Mouse (Mus musculus): ENCODE data around the gene Dkc1. TPM values are rescaled to one million over a fixed set of nuclear protein-coding genes. Genes with fewer than 3 reads are reported as not detected.

The Dkc1 gene
- polyA plus RNA-seq, 1 experiment from 2014 or later = 60.9 TPM

DNA sequence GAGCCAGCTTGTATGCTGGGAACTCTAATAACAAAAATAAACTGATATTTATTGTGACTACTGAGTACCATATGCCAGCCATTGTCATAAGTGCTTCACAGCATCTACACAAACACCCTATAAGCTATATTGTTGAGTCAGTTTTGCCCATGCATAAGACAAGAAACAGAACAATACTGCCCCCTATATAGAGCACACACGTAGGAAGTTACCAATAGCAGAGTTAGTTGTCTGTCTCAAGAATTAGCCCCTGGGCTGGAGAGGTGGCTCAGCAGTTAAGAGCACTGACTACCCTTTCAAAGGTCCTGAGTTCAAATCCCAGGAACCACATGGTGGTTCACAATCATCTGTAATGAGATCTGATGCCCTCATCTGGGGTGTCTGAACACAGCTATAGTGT, 10.0 kb upstream of the Dkc1 start:
- Histone ChIP-seq H3K9ac (replicated peaks; ENCODE audit: low read length) (no peak overlapping the region), H3K4me1 (ENCODE audit: control insufficient read depth, insufficient read depth, low read length) (no peaks in the 10 kb centered on the region), H3K36me3 (ENCODE audit: control insufficient read depth, insufficient read depth, low read length) (no peaks in the 10 kb centered on the region), H3K4me2 (ENCODE audit: low read length) (peak overlapping the region; percentile 55; the same call in 1 of the 2 replicates), H3K4me3 (replicated peaks; ENCODE audit: low read depth, low read length) (no peak overlapping the region), H3K9me3 (ENCODE audit: control insufficient read depth, low read length) (no peaks in the 10 kb centered on the region), H3K27me3 (ENCODE audit: control insufficient read depth, insufficient read depth, low read length) (no peaks in the 10 kb centered on the region), H3K27ac (replicated peaks; ENCODE audit: low read depth, low read length) (no peak overlapping the region)
- ATAC-seq (ENCODE audit: low FRiP score, low TSS enrichment) (no peak), DNase-seq (peak; percentile 39)
- WGBS = 16% methylated on average over 1 of the region's 1 CpGs

- Histone ChIP-seq H3K27ac (replicated peaks; ENCODE audit: low read depth, low read length) (peak overlapping the region; percentile 65), H3K9me3 (ENCODE audit: control insufficient read depth, low read length) (no peaks in the 10 kb centered on the region), H3K4me1 (ENCODE audit: control insufficient read depth, insufficient read depth, low read length) (no peaks in the 10 kb centered on the region), H3K4me2 (ENCODE audit: low read length) (peak overlapping the region; percentile 51), H3K9ac (replicated peaks; ENCODE audit: low read length) (peak overlapping the region; percentile 49), H3K27me3 (ENCODE audit: control insufficient read depth, insufficient read depth, low read length) (no peaks in the 10 kb centered on the region), H3K36me3 (ENCODE audit: control insufficient read depth, insufficient read depth, low read length) (peaks cover 8% of the 10 kb centered on the region; the same call in 1 of the 2 replicates), H3K4me3 (replicated peaks; ENCODE audit: low read depth, low read length) (peak overlapping the region; percentile 47)
- DNase-seq (peak; percentile 25), ATAC-seq (ENCODE audit: low FRiP score, low TSS enrichment) (peak; percentile 25)
- WGBS = 18% methylated on average over 23 of the region's 23 CpGs
Observed at GRCm38 (mm10) chrX:75096163-75096770, 613 bp downstream of the Dkc1 start.

- H3K9ac ChIP-seq (replicated peaks; ENCODE audit: low read length) = no peak overlapping the region
- H3K4me3 ChIP-seq (replicated peaks; ENCODE audit: low read depth, low read length) = no peak overlapping the region
- H3K27ac ChIP-seq (replicated peaks; ENCODE audit: low read depth, low read length) = no peak overlapping the region
- no peak for DNase-seq
- 90% methylated on average over 8 of the region's 8 CpGs for whole genome bisulfite sequencing
- H3K27me3 ChIP-seq (ENCODE audit: control insufficient read depth, insufficient read depth, low read length) = no peaks in the 10 kb centered on the region
- ATAC-seq (ENCODE audit: low FRiP score, low TSS enrichment) = no peak
- no peaks in the 10 kb centered on the region for H3K9me3 ChIP-seq (ENCODE audit: control insufficient read depth, low read length)
- H3K4me2 ChIP-seq (ENCODE audit: low read length) = no peak overlapping the region
- no peaks in the 10 kb centered on the region for H3K4me1 ChIP-seq (ENCODE audit: control insufficient read depth, insufficient read depth, low read length)
- H3K36me3 ChIP-seq (ENCODE audit: control insufficient read depth, insufficient read depth, low read length) = peaks cover 12% of the 10 kb centered on the region
Observed at GRCm38 (mm10) chrX:75098799-75099198, 3.1 kb downstream of the Dkc1 start.

- no peaks in the 10 kb centered on the region for H3K4me1 ChIP-seq (ENCODE audit: control insufficient read depth, insufficient read depth, low read length)
- DNase-seq = no peak
- H3K36me3 ChIP-seq (ENCODE audit: control insufficient read depth, insufficient read depth, low read length) = peaks cover 33% of the 10 kb centered on the region
- H3K9ac ChIP-seq (replicated peaks; ENCODE audit: low read length) = no peak overlapping the region
- no peak overlapping the region for H3K4me3 ChIP-seq (replicated peaks; ENCODE audit: low read depth, low read length)
- no peak overlapping the region for H3K27ac ChIP-seq (replicated peaks; ENCODE audit: low read depth, low read length)
- no peaks in the 10 kb centered on the region for H3K27me3 ChIP-seq (ENCODE audit: control insufficient read depth, insufficient read depth, low read length)
- no peak overlapping the region for H3K4me2 ChIP-seq (ENCODE audit: low read length)
- H3K9me3 ChIP-seq (ENCODE audit: control insufficient read depth, low read length) = no peaks in the 10 kb centered on the region
- WGBS = 94% methylated on average over 6 of the region's 6 CpGs
- no peak for ATAC-seq (ENCODE audit: low FRiP score, low TSS enrichment)
Observed at GRCm38 (mm10) chrX:75102293-75102692, 6.6 kb downstream of the Dkc1 start.

- ATAC-seq (ENCODE audit: low FRiP score, low TSS enrichment) (no peak), DNase-seq (no peak)
Observed at GRCm38 (mm10) chrX:75115550-75115949, 19.9 kb downstream of the Dkc1 start.

GRCm38 (mm10) chrX:75125606-75126005, 30.0 kb downstream of the Dkc1 start:
- Histone ChIP-seq H3K4me3 (replicated peaks; ENCODE audit: low read depth, low read length) (no peak overlapping the region), H3K4me2 (ENCODE audit: low read length) (no peak overlapping the region), H3K9me3 (ENCODE audit: control insufficient read depth, low read length) (no peaks in the 10 kb centered on the region), H3K4me1 (ENCODE audit: control insufficient read depth, insufficient read depth, low read length) (no peaks in the 10 kb centered on the region), H3K36me3 (ENCODE audit: control insufficient read depth, insufficient read depth, low read length) (no peaks in the 10 kb centered on the region), H3K27ac (replicated peaks; ENCODE audit: low read depth, low read length) (no peak overlapping the region), H3K27me3 (ENCODE audit: control insufficient read depth, insufficient read depth, low read length) (no peaks in the 10 kb centered on the region), H3K9ac (replicated peaks; ENCODE audit: low read length) (no peak overlapping the region)
- 83% methylated on average over 3 of the region's 3 CpGs for WGBS
- no peak for ATAC-seq (ENCODE audit: low FRiP score, low TSS enrichment)
- no peak for DNase-seq

More at GRCm38 (mm10) chrX:75115550-75115949, 19.9 kb downstream of the Dkc1 start:
- H3K4me2 ChIP-seq (ENCODE audit: low read length) = no peak overlapping the region
- no peak overlapping the region for H3K27ac ChIP-seq (replicated peaks; ENCODE audit: low read depth, low read length)
- no peak overlapping the region for H3K4me3 ChIP-seq (replicated peaks; ENCODE audit: low read depth, low read length)
- H3K9ac ChIP-seq (replicated peaks; ENCODE audit: low read length) = no peak overlapping the region
- no peaks in the 10 kb centered on the region for H3K9me3 ChIP-seq (ENCODE audit: control insufficient read depth, low read length)
- no peaks in the 10 kb centered on the region for H3K36me3 ChIP-seq (ENCODE audit: control insufficient read depth, insufficient read depth, low read length)
- no peaks in the 10 kb centered on the region for H3K27me3 ChIP-seq (ENCODE audit: control insufficient read depth, insufficient read depth, low read length)
- H3K4me1 ChIP-seq (ENCODE audit: control insufficient read depth, insufficient read depth, low read length) = no peaks in the 10 kb centered on the region

GRCm38 (mm10) chrX:75126893-75127292, 31.2 kb downstream of the Dkc1 start:
- H3K4me1 ChIP-seq (ENCODE audit: control insufficient read depth, insufficient read depth, low read length) = no peaks in the 10 kb centered on the region
- ATAC-seq (ENCODE audit: low FRiP score, low TSS enrichment) = no peak
- DNase-seq = no peak
- no peak overlapping the region for H3K27ac ChIP-seq (replicated peaks; ENCODE audit: low read depth, low read length)
- H3K4me3 ChIP-seq (replicated peaks; ENCODE audit: low read depth, low read length) = no peak overlapping the region
- no peaks in the 10 kb centered on the region for H3K9me3 ChIP-seq (ENCODE audit: control insufficient read depth, low read length)
- no peaks in the 10 kb centered on the region for H3K27me3 ChIP-seq (ENCODE audit: control insufficient read depth, insufficient read depth, low read length)
- no peaks in the 10 kb centered on the region for H3K36me3 ChIP-seq (ENCODE audit: control insufficient read depth, insufficient read depth, low read length)
- no peak overlapping the region for H3K4me2 ChIP-seq (ENCODE audit: low read length)
- no peak overlapping the region for H3K9ac ChIP-seq (replicated peaks; ENCODE audit: low read length)

GRCm38 (mm10) chrX:75128333-75128980, 32.8 kb downstream of the Dkc1 start:
- no peak overlapping the region for H3K4me2 ChIP-seq (ENCODE audit: low read length)
- no peak for DNase-seq
- H3K9me3 ChIP-seq (ENCODE audit: control insufficient read depth, low read length) = no peaks in the 10 kb centered on the region

GRCm38 (mm10) chrX:75129474-75129873, 33.8 kb downstream of the Dkc1 start:
- no peak overlapping the region for H3K27ac ChIP-seq (replicated peaks; ENCODE audit: low read depth, low read length)
- no peak for ATAC-seq (ENCODE audit: low FRiP score, low TSS enrichment)
- no peak overlapping the region for H3K9ac ChIP-seq (replicated peaks; ENCODE audit: low read length)
- H3K36me3 ChIP-seq (ENCODE audit: control insufficient read depth, insufficient read depth, low read length) = no peaks in the 10 kb centered on the region
- WGBS = 79% methylated on average over 2 of the region's 2 CpGs
- no peak for DNase-seq
- H3K4me2 ChIP-seq (ENCODE audit: low read length) = no peak overlapping the region
- H3K4me3 ChIP-seq (replicated peaks; ENCODE audit: low read depth, low read length) = no peak overlapping the region
- H3K9me3 ChIP-seq (ENCODE audit: control insufficient read depth, low read length) = no peaks in the 10 kb centered on the region
- H3K4me1 ChIP-seq (ENCODE audit: control insufficient read depth, insufficient read depth, low read length) = no peaks in the 10 kb centered on the region
- no peaks in the 10 kb centered on the region for H3K27me3 ChIP-seq (ENCODE audit: control insufficient read depth, insufficient read depth, low read length)

More at GRCm38 (mm10) chrX:75128333-75128980, 32.8 kb downstream of the Dkc1 start:
- no peaks in the 10 kb centered on the region for H3K27me3 ChIP-seq (ENCODE audit: control insufficient read depth, insufficient read depth, low read length)
- ATAC-seq (ENCODE audit: low FRiP score, low TSS enrichment) = no peak
- no peak overlapping the region for H3K27ac ChIP-seq (replicated peaks; ENCODE audit: low read depth, low read length)
- no peaks in the 10 kb centered on the region for H3K36me3 ChIP-seq (ENCODE audit: control insufficient read depth, insufficient read depth, low read length)
- H3K4me3 ChIP-seq (replicated peaks; ENCODE audit: low read depth, low read length) = no peak overlapping the region
- H3K4me1 ChIP-seq (ENCODE audit: control insufficient read depth, insufficient read depth, low read length) = no peaks in the 10 kb centered on the region
- H3K9ac ChIP-seq (replicated peaks; ENCODE audit: low read length) = no peak overlapping the region

Measured in midbrain, embryonic 14.5 days (tissue).